Mouse (Mus musculus) activated CD4-positive, CD25-positive, alpha-beta regulatory T cell (primary cell): ENCODE data around the gene Tmem266. TPM values are rescaled to one million over a fixed set of nuclear protein-coding genes. Genes with fewer than 3 reads are reported as not detected.

Experiments
- polyA plus RNA-seq, 2 experiments: library from polyadenylated mRNA; unstranded; fragments of 100-300 nt; shearing (Covaris generic); gene quantifications; one replicate each; pipeline ENCODE4 v1.2.1; 2017

Gene Tmem266
- under 1 TPM in 1 of 2 experiments, not detected in 1; 0.05 TPM for polyA plus RNA-seq

GRCm38 (mm10) chr9:55326515-55327233, at the start of gene Tmem266, which contains the start of gene Nrg4:
Gene Tmem266 (plus strand): TSS chr9:55326913.
Gene Nrg4 (minus strand): TSS chr9:55326844.

Other genes with a start within 250 kb of the Tmem266 start
- gene Ube2q2, start 178.1 kb upstream of the Tmem266 start, polyA plus RNA-seq = 10 to 100 TPM; 36.5 to 47.2 TPM
- gene Fbxo22, start 118.0 kb upstream of the Tmem266 start, polyA plus RNA-seq = 10 to 100 TPM; 42.5 to 58.1 TPM
- 1 to 10 TPM; 2.3 to 3.0 TPM for gene Nrg4, start 69 bp upstream of the Tmem266 start, polyA plus RNA-seq
- 100 to 1,000 TPM; 132 to 150 TPM for gene Etfa, start 185.3 kb downstream of the Tmem266 start, polyA plus RNA-seq
- gene Isl2, start 211.8 kb downstream of the Tmem266 start, polyA plus RNA-seq = under 1 TPM in 1 of 2 experiments, not detected in 1; 0.18 TPM